Mouse (Mus musculus) left cerebral cortex, postnatal 25 days (tissue): ENCODE measurements at regions not wholly inside any gene's neighbourhood (a gene's known extent, or its start where the extent isn't known, plus 50 kb on each side); places are given as distances from the start of the nearest gene placed in this dataset.

ENCODE experiments used
- DNase-seq, 2 experiments: peaks; one replicate each; pipeline ENCODE4 v3.0.0; 2022; ENCODE audit warnings: low spot score in 2 of 2, mixed read lengths in 1 of 2
- intact Hi-C: fragments of 180-260 bp; cut with DNase I; formaldehyde crosslinking; loops from one replicate; pipeline ENCODE4 v1.15.1; 2025

DNA sequence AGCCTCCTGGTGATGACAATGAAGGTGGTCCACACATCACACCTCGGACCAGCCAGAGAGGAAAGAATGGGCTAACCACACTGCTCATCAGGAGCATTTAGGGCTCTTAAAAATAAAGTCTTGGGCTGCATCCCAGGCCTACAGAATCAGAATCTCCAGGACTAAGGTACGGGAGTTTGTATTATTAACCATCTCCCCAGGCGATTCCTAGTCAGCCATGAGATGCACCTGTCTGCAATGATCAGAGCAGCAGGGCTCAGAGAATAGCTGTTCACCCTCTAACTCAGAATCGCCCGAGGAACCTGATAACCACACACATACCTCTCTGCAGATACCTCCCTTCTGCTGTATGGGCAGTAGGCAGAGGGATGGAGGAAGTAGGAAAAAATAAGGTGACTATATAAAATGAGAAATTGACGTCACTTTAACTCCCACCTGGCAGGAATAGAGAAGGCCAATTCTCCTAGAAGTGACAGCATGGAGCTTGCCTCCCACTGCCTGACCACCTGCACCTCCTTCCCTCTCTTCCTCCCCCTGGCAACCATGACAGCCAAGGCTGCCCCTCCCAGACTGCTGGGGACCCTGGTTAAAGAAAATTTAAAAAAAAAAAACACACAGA is 401.5 kb upstream of the Rps6ka3 start:
- intact Hi-C loops = no loop called here
- peak in 1 of 2 experiments; percentile 25 for DNase-seq

DNA sequence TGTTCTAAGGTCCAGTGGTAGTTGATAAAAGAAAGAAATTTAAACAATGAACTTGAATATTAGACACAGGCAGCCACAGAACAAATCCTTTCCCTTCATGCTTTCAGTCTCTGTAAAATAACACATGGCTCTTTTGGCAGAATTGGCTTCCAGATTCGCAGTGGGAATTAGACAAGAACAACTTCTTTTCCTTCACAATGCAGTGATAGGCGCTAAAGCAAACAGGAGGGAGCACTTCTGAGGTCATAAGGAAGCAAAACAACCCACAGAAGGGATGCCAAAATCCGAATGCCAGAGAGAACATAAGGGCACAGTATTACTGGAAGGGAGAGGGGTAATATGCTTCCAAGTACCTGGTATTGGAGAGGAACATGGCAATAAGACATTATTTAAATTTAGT is 396.3 kb upstream of the Rps6ka3 start:
- intact Hi-C loops = no loop called here

DNA sequence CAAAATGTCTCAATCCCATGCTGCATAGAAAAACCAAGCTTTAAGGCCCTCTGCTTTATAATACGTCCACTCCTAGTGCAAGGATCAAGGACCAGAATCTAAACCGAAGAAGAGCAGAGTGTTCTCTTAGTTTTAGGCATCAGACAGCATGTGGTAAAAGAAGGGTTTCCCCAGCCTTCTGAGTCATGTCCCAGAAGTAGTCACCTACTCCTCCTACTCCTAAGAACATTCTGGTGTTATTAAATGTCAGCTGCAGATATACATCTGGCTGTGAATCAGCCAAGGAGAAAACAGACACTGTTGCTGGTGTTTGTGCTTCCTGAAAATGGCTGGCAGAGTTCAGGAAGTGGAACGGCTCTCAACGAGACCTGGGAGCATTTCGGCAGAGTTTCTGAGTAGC is 372.6 kb upstream of the Rps6ka3 start:
- peak in 1 of 2 experiments; percentile 54 for DNase-seq
- intact Hi-C loops = loop anchor here (5.0 kb wide), 1 partner anchor 85 kb away; no protein-coding TSS in a partner anchor

More for the DNA sequence above, 396.3 kb upstream of the Rps6ka3 start:
- no peak for DNase-seq

DNA sequence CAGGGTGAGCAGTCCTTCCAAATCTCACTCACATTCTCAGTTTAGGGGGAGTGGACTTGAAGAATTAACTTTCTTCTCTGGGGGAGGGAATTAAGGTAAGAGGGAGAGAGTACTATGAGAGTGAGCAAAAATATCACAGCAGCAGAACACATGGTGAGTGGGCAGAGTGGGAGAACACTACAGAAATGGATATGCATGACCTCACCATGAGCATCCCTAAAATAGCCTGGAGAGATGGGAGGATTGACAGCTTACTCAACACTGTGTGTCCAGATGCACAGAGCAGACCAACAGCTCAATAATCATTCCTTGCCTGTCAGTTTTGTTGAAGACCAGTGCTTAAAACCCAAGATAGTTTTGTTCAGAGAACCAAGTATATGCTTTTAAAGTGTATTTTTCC is 357.8 kb upstream of the Rps6ka3 start:
- DNase-seq = peak; percentile 54 to 93
- intact Hi-C loops = loop anchor here (1.0 to 5.0 kb wide), 3 partner anchors 70 to 238 kb away; no protein-coding TSS in a partner anchor
